Mouse (Mus musculus) ES-E14 (cell line): ENCODE measurements around the gene Sestd1. TPM values are rescaled to one million over a fixed set of nuclear protein-coding genes. Genes with fewer than 3 reads are reported as not detected.

Experiments used
- DNase-seq: peaks from one replicate; pipeline ENCODE4 v3.0.0-alpha.2; 2013; ENCODE audit warnings: low read depth, low spot score
- H3K27ac ChIP-seq: 2 replicates; pipeline ENCODE4 v1.5.1; 2012; ENCODE audit warnings: low read depth, mild to moderate bottlenecking, low read length, moderate library complexity, mixed read lengths; ENCODE audit not compliant: poor library complexity, insufficient read depth, severe bottlenecking
- H3K36me3 ChIP-seq: 2 replicates; pipeline ENCODE4 v1.6.1; 2012; ENCODE audit warnings: mild to moderate bottlenecking, low read length, moderate library complexity, mixed read lengths; ENCODE audit not compliant: control insufficient read depth, poor library complexity, insufficient read depth, severe bottlenecking
- H3K4me1 ChIP-seq, 2 experiments: fragments of 150-350 bp in 1 of 2; sonication (generic) in 1 of 2; 2 replicates each; pipeline ENCODE4 v1.6.1; 2012; ENCODE audit warnings: low read length in 2 of 2, mild to moderate bottlenecking in 1 of 2, mixed read lengths in 1 of 2; ENCODE audit not compliant: control insufficient read depth in 2 of 2, insufficient read depth in 2 of 2, poor library complexity in 1 of 2
- H3K4me3 ChIP-seq, 2 experiments: fragments of 150-350 bp in 1 of 2; sonication (generic) in 1 of 2; 2 replicates each; pipeline ENCODE4 v1.5.1; 2012; ENCODE audit warnings: low read length in 2 of 2, low read depth in 1 of 2, mild to moderate bottlenecking in 1 of 2, mixed read lengths in 1 of 2; ENCODE audit not compliant: insufficient read depth in 1 of 2, poor library complexity in 1 of 2, severe bottlenecking in 1 of 2
- H3K9ac ChIP-seq: 2 replicates; pipeline ENCODE4 v1.6.1; 2012; ENCODE audit warnings: low read depth, mild to moderate bottlenecking, low read length, mixed read lengths; ENCODE audit not compliant: poor library complexity, insufficient read depth, severe bottlenecking
- H3K9me3 ChIP-seq: fragments of 150-350 bp; sonication (generic); 2 replicates; pipeline ENCODE4 v1.6.1; 2012; ENCODE audit warnings: low read depth, mild to moderate bottlenecking, low read length; ENCODE audit not compliant: control insufficient read depth, insufficient read depth
- CHD2 ChIP-seq: IDR thresholded peaks from 2 replicates; pipeline ENCODE4 v1.6.1; 2014; ENCODE audit warnings: mild to moderate bottlenecking, low read depth, low read length, inconsistent platforms
- HCFC1 ChIP-seq: IDR thresholded peaks from 2 replicates; pipeline ENCODE4 v1.6.1; 2012; ENCODE audit warnings: low read length, inconsistent platforms, borderline replicate concordance; ENCODE audit not compliant: insufficient read depth
- MAFK ChIP-seq: IDR thresholded peaks from 2 replicates; pipeline ENCODE4 v1.6.1; 2014; ENCODE audit warnings: mild to moderate bottlenecking, low read depth, low read length, inconsistent platforms; ENCODE audit not compliant: insufficient read depth
- ZC3H11A ChIP-seq: IDR thresholded peaks from 2 replicates; pipeline ENCODE4 v1.6.1; 2012; ENCODE audit warnings: low read depth, mild to moderate bottlenecking, inconsistent platforms, low read length, borderline replicate concordance
- ZNF384 ChIP-seq: IDR thresholded peaks from 2 replicates; pipeline ENCODE4 v1.6.1; 2012; ENCODE audit warnings: low read depth, low read length, inconsistent platforms
- in situ Hi-C, 2 experiments: fragments of 600-800 bp; cut with MboI; formaldehyde crosslinking; loops; one replicate each; pipeline ENCODE4 v1.15.1; 2025; ENCODE audit warnings: low sequenced_read_pairs in 2 of 2, inconsistent platforms in 1 of 2; ENCODE audit not compliant: unreplicated experiment in 2 of 2
- total RNA-seq: library from RNA; depleted of rRNA; stranded (reverse); fragments of 300-350 nt; gene quantifications from 2 replicates; pipeline ENCODE4 v1.2.3, GENCODE M21; 2012

Sestd1 gene
- total RNA-seq, 1 experiment: 11.4 TPM

- H3K36me3 ChIP-seq: no peaks in the 10 kb centered on the region
These were observed 83.6 kb downstream of the Sestd1 start for GRCm38 (mm10) chr2:77196819-77197218.

GRCm38 (mm10) chr2:77195056-77195455 is 85.3 kb downstream of the Sestd1 start:
- Histone ChIP-seq H3K36me3 (no peaks in the 10 kb centered on the region), H3K9me3 (no peaks in the 10 kb centered on the region), H3K4me3 (no peak overlapping the region), H3K4me1 (no peaks in the 10 kb centered on the region), H3K9ac (no peak overlapping the region), H3K27ac (no peak overlapping the region)
- no peak for TF ChIP-seq ZC3H11A
- TF ChIP-seq CHD2: no peak
- TF ChIP-seq HCFC1: no peak
- no peak for TF ChIP-seq ZNF384
- TF ChIP-seq MAFK: no peak
- in situ Hi-C loops: no loop called here
- no peak for DNase-seq

More at GRCm38 (mm10) chr2:77196819-77197218, 83.6 kb downstream of the Sestd1 start:
- TF ChIP-seq ZC3H11A (no peak), CHD2 (no peak), HCFC1 (no peak), ZNF384 (no peak), MAFK (no peak)
- in situ Hi-C loops: no loop called here
- DNase-seq: no peak
- Histone ChIP-seq H3K9me3 (no peaks in the 10 kb centered on the region), H3K9ac (no peak overlapping the region), H3K27ac (no peak overlapping the region), H3K4me1 (no peaks in the 10 kb centered on the region), H3K4me3 (no peak overlapping the region)

GRCm38 (mm10) chr2:77191811-77192210 is 88.6 kb downstream of the Sestd1 start:
- Histone ChIP-seq H3K27ac (no peak overlapping the region), H3K36me3 (peaks cover 2% of the 10 kb centered on the region; the same call in 1 of the 2 replicates), H3K9ac (no peak overlapping the region), H3K4me1 (no peaks in the 10 kb centered on the region), H3K4me3 (no peak overlapping the region), H3K9me3 (no peaks in the 10 kb centered on the region)
- no peak for TF ChIP-seq ZC3H11A
- DNase-seq: no peak
- in situ Hi-C loops: no loop called here

GRCm38 (mm10) chr2:77190891-77191290 is 89.5 kb downstream of the Sestd1 start:
- H3K27ac ChIP-seq: no peak overlapping the region
- peaks cover 4% of the 10 kb centered on the region; the same call in 1 of the 2 replicates for H3K36me3 ChIP-seq
- H3K4me3 ChIP-seq: no peak overlapping the region
- no peak for DNase-seq
- H3K9ac ChIP-seq: no peak overlapping the region
- TF ChIP-seq ZNF384 (no peak), MAFK (no peak), CHD2 (no peak), ZC3H11A (no peak), HCFC1 (no peak)
- H3K4me1 ChIP-seq: no peaks in the 10 kb centered on the region
- no peaks in the 10 kb centered on the region for H3K9me3 ChIP-seq
- in situ Hi-C loops: no loop called here

- no peak for DNase-seq
These were observed 90.1 kb downstream of the Sestd1 start for GRCm38 (mm10) chr2:77190301-77190700.

More at GRCm38 (mm10) chr2:77190301-77190700, 90.1 kb downstream of the Sestd1 start:
- H3K4me1 ChIP-seq: no peaks in the 10 kb centered on the region
- H3K9ac ChIP-seq: no peak overlapping the region
- in situ Hi-C loops: no loop called here
- H3K4me3 ChIP-seq: no peak overlapping the region
- H3K36me3 ChIP-seq: peaks cover 4% of the 10 kb centered on the region; the same call in 1 of the 2 replicates
- H3K9me3 ChIP-seq: no peaks in the 10 kb centered on the region
- no peak overlapping the region for H3K27ac ChIP-seq
- TF ChIP-seq CHD2 (no peak), ZNF384 (no peak), MAFK (no peak), ZC3H11A (no peak), HCFC1 (no peak)
